Mouse (Mus musculus) limb, embryonic 11.5 days (tissue): Measurements from ENCODE around the gene Dhx40. TPM values are rescaled to one million over a fixed set of nuclear protein-coding genes. Genes with fewer than 3 reads are reported as not detected.
"Not testable (repeated sequence)": the region's sequence is repeated elsewhere in the genome, so short reads cannot be mapped to it uniquely, and the experiment has no call there.

Experiments
- ATAC-seq: fragments of 200-750 bp; cut with Nextera tagmentation; 2 replicates; pipeline ENCODE4 v1.8.0; 2017; ENCODE audit warnings: low read depth; ENCODE audit not compliant: insufficient number of reproducible peaks, low FRiP score, low TSS enrichment
- DNase-seq: peaks from one replicate; pipeline ENCODE4 v3.0.0-alpha.2; 2015; ENCODE audit warnings: low spot score
- H3K27ac ChIP-seq: fragments of 300-500 bp; sonication (generic); replicated peaks from 2 replicates; pipeline ENCODE4 v1.5.1; 2014; ENCODE audit warnings: low read depth, mild to moderate bottlenecking, low read length
- H3K27me3 ChIP-seq: fragments of 300-500 bp; sonication (generic); 2 replicates; pipeline ENCODE4 v1.6.1; 2014; ENCODE audit warnings: mild to moderate bottlenecking, low read length, mixed read lengths; ENCODE audit not compliant: control insufficient read depth, insufficient read depth
- H3K36me3 ChIP-seq: fragments of 300-500 bp; sonication (generic); 2 replicates; pipeline ENCODE4 v1.6.1; 2014; ENCODE audit warnings: mild to moderate bottlenecking, low read length, moderate library complexity, mixed read lengths; ENCODE audit not compliant: control insufficient read depth, insufficient read depth
- H3K4me1 ChIP-seq: fragments of 300-500 bp; sonication (generic); 2 replicates; pipeline ENCODE4 v1.6.1; 2014; ENCODE audit warnings: low read length, mixed read lengths; ENCODE audit not compliant: control insufficient read depth, insufficient read depth
- H3K4me2 ChIP-seq: fragments of 300-500 bp; sonication (generic); 2 replicates; pipeline ENCODE4 v1.6.1; 2014; ENCODE audit warnings: low read depth, mild to moderate bottlenecking, moderate library complexity; ENCODE audit not compliant: severe bottlenecking
- H3K4me3 ChIP-seq: fragments of 300-500 bp; sonication (generic); 2 replicates; pipeline ENCODE4 v1.5.1; 2014; ENCODE audit warnings: low read depth, low read length
- H3K9ac ChIP-seq: fragments of 300-500 bp; sonication (generic); 2 replicates; pipeline ENCODE4 v1.6.1; 2014; ENCODE audit warnings: mild to moderate bottlenecking, low read length
- H3K9me3 ChIP-seq: fragments of 300-500 bp; sonication (generic); 2 replicates; pipeline ENCODE4 v1.6.1; 2016; ENCODE audit warnings: low read length; ENCODE audit not compliant: control insufficient read depth
- WGBS: fragments of 180-500 bp; shearing (Covaris S2); extraction: QIAGEN DNeasy Blood & Tissue Kit; methylation state at CpG from one replicate; pipeline ENCODE4 v1.1.7; 2014; 5-methylcytosine and 5-hydroxymethylcytosine counted together
- polyA plus RNA-seq: library from polyadenylated mRNA; unstranded; fragments of >200 nt; fragmentation: Nextera tagmentation; extraction: Ambion mirVana; gene quantifications from 2 replicates; pipeline ENCODE4 v1.2.1, GENCODE M21; 2014

Gene Dhx40
- polyA plus RNA-seq, 1 experiment from 2014 or later: 43.8 TPM

DNA sequence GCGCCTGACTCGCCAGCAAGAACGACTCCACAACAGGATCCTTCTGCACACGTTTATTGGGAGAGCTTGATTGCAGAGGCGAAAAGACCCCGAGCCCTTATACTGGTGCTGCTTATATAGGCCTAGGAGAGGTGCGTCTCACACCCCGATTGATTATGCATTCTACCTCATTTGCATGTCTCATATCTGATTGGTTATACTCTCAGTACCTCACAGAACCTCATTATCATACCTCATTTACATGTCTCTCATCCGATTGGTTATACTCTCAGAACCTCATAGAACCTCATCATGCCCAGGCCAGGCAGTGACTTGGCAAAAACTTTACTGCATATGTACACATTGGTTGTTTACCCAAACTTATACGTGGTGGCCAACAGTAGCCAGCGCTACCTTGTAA lies 44.4 kb downstream of the Dhx40 start:
- ATAC-seq, H3K9ac ChIP-seq, H3K27me3 ChIP-seq, H3K36me3 ChIP-seq, H3K4me2 ChIP-seq, H3K4me3 ChIP-seq, H3K4me1 ChIP-seq, H3K9me3 ChIP-seq, DNase-seq, H3K27ac ChIP-seq: not testable (repeated sequence)
- WGBS: 95% methylated on average over 11 of the region's 11 CpGs

DNA sequence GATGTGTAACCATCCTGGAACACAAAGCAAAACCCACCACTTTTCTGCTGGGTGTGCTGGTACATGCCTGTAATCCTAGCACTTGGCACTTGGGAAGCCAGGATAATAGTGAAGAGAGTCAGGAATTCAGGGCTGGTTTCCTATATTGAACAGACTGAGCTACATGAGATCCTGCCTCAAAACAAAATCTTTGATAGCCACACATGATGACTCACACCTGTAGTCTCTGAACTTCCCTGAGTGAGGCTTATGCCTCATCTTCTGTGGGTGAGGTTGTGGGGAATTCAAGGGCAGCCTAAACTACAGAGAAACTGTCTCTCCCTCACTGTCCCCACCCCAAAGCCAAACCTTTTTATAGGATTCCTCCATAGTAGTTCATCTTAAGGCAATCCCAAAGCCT lies 47.2 kb downstream of the Dhx40 start:
- H3K9ac ChIP-seq: no peak overlapping the region
- H3K27ac ChIP-seq: no peak overlapping the region
- no peaks in the 10 kb centered on the region for H3K36me3 ChIP-seq
- H3K4me2 ChIP-seq: no peak overlapping the region
- no peaks in the 10 kb centered on the region for H3K9me3 ChIP-seq
- ATAC-seq: no peak
- DNase-seq: no peak
- H3K4me3 ChIP-seq: no peak overlapping the region
- H3K27me3 ChIP-seq: no peaks in the 10 kb centered on the region
- peaks cover 9% of the 10 kb centered on the region for H3K4me1 ChIP-seq

DNA sequence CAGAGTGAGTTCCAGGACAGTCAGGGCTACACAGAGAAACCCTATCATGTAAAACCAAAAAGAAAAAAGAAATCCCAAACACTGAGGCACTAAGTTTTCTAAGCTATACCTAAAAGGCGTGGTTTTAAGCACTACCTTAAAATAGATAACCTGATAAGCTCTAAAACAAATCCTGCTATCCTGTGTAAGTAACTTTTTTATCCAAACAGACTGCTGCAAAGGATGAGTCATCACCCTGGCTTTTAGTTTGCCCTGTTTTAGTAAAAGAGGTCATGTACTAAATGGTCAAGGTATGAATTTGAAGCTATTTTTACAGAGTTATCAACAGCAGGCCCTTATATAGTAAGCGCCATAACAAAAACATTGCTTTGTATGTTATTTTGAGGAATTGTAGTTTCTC lies 47.7 kb downstream of the Dhx40 start:
- Histone ChIP-seq H3K9ac (no peak overlapping the region), H3K36me3 (no peaks in the 10 kb centered on the region), H3K4me2 (no peak overlapping the region), H3K27ac (no peak overlapping the region), H3K9me3 (no peaks in the 10 kb centered on the region), H3K4me1 (peaks cover 9% of the 10 kb centered on the region), H3K4me3 (no peak overlapping the region), H3K27me3 (no peaks in the 10 kb centered on the region)
- 91% methylated on average over 2 of the region's 2 CpGs for WGBS
- no peak for ATAC-seq
- DNase-seq: no peak

DNA sequence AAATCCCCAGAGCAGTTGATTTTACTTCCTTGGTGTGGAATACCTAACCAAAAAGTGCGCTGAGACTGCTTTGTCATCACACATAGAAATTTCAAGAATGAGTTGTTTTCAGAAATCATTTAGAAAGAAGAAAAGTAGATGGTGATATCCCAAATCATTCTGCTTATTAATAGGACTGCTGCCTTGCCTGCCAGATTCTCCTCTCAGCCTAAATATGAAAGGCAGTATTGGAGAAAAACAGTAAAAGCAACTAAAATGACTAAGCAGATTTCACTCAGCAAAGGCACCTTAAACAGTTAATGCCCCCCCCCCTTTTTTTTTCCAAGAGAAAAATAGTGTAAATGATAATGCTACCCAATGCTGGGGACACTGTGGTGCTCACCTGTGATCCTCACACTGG lies 48.3 kb downstream of the Dhx40 start:
- no peak for DNase-seq
- no peak overlapping the region for H3K27ac ChIP-seq
- ATAC-seq: no peak
- no peaks in the 10 kb centered on the region for H3K36me3 ChIP-seq
- no peak overlapping the region for H3K4me2 ChIP-seq
- H3K4me1 ChIP-seq: peaks cover 9% of the 10 kb centered on the region
- 96% methylated on average over 1 of the region's 1 CpGs for WGBS
- H3K4me3 ChIP-seq: no peak overlapping the region
- H3K27me3 ChIP-seq: no peaks in the 10 kb centered on the region
- no peaks in the 10 kb centered on the region for H3K9me3 ChIP-seq
- no peak overlapping the region for H3K9ac ChIP-seq

DNA sequence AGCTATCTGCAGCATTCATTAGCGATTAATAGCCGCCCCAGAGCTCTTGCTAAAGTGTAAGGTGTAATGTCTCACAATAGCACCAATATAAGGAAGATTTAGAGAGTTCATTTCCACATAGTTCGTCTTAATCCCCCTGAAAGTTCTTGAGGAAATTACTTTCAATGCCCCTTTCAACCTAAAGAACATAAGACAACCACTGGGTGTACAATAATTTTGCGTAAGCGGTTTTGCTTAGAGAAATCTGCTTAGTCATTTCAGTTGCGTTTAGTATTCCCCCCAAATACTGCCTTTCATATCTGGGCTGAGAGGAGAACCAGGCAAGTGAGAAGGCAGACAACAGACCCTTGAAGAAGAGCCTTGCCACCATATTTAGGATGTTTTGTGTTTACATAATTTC lies 49.0 kb downstream of the Dhx40 start:
- H3K27me3 ChIP-seq: no peaks in the 10 kb centered on the region
- no peaks in the 10 kb centered on the region; the same call in 1 of the 2 replicates for H3K36me3 ChIP-seq
- peak overlapping the region; percentile 87 for H3K27ac ChIP-seq
- peaks cover 9% of the 10 kb centered on the region for H3K4me1 ChIP-seq
- no peaks in the 10 kb centered on the region for H3K9me3 ChIP-seq
- peak overlapping the region; percentile 99 for H3K4me3 ChIP-seq
- DNase-seq: no peak
- peak overlapping the region; percentile 92 for H3K9ac ChIP-seq
- WGBS: 37% methylated on average over 6 of the region's 6 CpGs
- no peak for ATAC-seq
- peak overlapping the region; percentile 80 for H3K4me2 ChIP-seq

DNA sequence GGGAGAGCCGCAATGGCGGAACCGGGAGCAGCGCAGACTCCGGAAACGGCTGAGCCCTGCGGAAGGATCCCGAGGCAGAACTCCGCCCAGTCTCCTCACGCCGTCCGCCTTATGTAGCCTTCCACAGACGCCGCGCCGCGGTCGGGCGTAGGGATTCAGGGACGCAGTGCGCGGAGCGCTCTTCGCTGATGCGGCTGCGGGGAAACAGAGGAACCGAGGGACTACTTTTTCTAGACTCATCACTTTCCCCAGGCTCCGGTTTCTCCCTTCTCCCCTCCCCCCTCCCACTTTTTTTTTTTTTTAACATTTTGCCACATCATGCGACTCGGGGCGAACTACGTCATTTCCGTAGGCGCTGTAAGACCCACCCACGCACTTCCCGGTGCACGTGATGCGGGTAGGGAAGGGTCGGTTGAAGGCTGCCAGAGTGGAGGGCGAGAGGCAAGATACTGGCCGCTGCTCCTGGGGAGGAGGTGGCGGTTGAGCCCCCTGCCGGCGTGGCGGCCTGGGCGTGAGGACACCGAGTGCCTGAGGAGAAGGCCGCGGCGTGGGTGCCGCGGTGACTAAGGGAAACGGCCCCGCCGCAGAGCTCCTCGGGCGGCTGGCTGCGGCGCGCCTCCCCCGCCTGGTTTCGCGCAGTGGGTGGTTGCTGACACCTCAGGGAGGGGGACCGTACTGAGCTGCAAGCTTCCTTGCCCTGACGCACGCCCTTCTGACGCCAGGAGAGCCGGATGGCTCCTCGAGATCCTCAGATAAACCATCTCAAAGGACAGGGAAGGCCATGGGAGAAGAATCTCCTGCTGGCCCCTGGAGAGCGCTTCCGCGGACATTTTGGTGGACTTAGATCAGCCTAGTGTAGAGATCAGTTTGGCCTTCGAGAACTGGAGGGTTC lies 49.8 kb downstream of the Dhx40 start, which contains the start of gene Cltc:
Gene Cltc (minus strand): TSS at position 86 of the 892 bp plus-strand sequence.
- DNase-seq: peak; percentile 96
- peak within 1 kb of the TSS; percentile 80 for H3K4me2 ChIP-seq
- H3K4me3 ChIP-seq: peak within 1 kb of the TSS; percentile 99
- peak within 1 kb of the TSS; percentile 87 for H3K27ac ChIP-seq
- no peaks in the 10 kb centered on the region; the same call in 1 of the 2 replicates for H3K36me3 ChIP-seq
- H3K27me3 ChIP-seq: no peaks in the 10 kb centered on the region
- no peaks in the 10 kb centered on the region for H3K9me3 ChIP-seq
- ATAC-seq: peak; percentile 99
- under 1% methylated on average over 73 of the region's 73 CpGs for WGBS
- H3K9ac ChIP-seq: peak within 1 kb of the TSS; percentile 92
- peaks cover 9% of the 10 kb centered on the region for H3K4me1 ChIP-seq

DNA sequence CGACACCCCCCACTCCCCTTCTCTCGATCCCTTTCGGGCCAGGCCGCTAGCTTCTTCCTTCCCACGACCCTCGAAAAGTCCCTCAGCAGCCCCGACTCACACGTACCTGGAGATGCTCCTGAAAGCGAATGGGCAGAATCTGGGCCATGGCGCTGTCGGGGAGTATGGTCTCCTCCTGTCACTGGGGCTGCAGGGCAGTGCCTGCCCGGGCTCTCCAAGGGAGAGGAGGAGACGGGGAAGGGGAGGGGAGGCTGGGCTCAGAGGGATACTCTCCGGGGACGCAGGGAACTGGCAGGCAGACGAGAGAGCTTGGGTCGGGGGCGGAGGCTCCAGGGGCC lies 50.4 kb downstream of the Dhx40 start:
- Histone ChIP-seq H3K27me3 (no peaks in the 10 kb centered on the region), H3K4me2 (peak overlapping the region; percentile 79), H3K9me3 (no peaks in the 10 kb centered on the region), H3K4me3 (peak overlapping the region; percentile 99), H3K4me1 (peaks cover 9% of the 10 kb centered on the region), H3K36me3 (no peaks in the 10 kb centered on the region; the same call in 1 of the 2 replicates), H3K9ac (peak overlapping the region; percentile 89), H3K27ac (peak overlapping the region; percentile 87)
- DNase-seq: no peak
- WGBS: under 1% methylated on average over 18 of the region's 18 CpGs
- ATAC-seq: no peak

DNA sequence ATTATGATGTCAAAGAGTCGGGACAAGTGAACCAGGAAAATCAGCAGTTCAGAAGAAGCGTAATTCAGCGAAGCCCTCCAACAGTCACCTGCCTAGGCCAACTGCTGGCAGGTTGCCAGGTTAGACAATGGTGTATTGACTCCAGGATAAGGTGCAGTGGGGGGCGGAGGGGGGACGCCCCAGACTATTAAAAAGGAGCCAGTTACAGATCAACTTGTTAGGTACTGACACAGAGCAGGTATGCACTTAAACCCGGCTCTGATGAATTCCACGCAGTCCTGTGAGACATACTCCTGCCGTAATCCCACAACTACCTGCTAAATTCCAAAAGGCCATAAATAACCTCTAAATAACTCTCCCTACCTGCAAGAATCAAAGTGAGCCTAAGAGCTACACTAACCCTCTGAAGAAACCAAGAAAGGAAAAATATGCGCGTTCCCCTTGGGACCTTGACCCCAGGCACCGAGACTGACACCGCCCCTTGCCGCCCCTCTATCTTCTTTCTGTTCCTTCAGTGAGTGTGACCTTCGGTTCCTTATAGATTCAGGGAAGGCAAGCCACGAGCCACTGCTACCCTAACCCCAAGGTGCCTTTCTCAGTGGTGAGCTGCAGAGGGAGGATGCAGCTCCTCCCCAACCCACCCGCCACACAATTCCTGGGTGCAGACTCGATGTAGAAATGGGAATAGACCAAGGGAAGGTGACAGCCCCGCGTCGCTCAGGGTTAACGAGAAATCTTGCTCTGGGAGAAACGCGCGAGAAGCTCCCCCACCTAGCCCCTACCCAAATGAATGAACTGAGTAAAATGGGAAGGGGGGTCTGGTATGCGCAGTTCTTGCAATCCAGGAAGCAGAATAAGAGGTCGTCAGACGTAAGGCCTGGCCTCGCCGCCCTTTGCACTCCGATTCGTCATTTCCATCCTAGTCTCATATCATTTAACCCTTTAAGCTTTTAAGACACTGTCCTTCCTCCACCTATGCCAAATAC lies 51.1 kb downstream of the Dhx40 start:
- H3K9me3 ChIP-seq: no peaks in the 10 kb centered on the region
- H3K36me3 ChIP-seq: no peaks in the 10 kb centered on the region; the same call in 1 of the 2 replicates
- no peaks in the 10 kb centered on the region for H3K27me3 ChIP-seq
- WGBS: 4% methylated on average over 31 of the region's 31 CpGs
- DNase-seq: peak; percentile 33
- H3K27ac ChIP-seq: peak overlapping the region; percentile 87
- H3K9ac ChIP-seq: peak overlapping the region; percentile 89
- H3K4me2 ChIP-seq: peak overlapping the region; percentile 79
- H3K4me3 ChIP-seq: peak overlapping the region; percentile 99
- peaks cover 9% of the 10 kb centered on the region for H3K4me1 ChIP-seq
- no peak for ATAC-seq
